Mouse (Mus musculus): ENCODE results near the gene Fkbp2.

Fkbp2 gene

GRCm38 (mm10) chr19:6974211-6975205, 5.8 kb downstream of the Fkbp2 start, which contains the start of gene Ppp1r14b:
TSS of gene Ppp1r14b (plus strand) at chr19:6974968.
- in situ Hi-C loops (cut with MboI; ENCODE audit: unreplicated experiment in 2 of 2): loop anchor here (5.0 kb wide), 2 partner anchors 48 to 52 kb away; partner anchors contain the start of gene Esrra (in 2 of the 2)

- in situ Hi-C loops (cut with MboI; ENCODE audit: unreplicated experiment in 2 of 2): no loop called here
These were observed 6.6 kb downstream of the Fkbp2 start for GRCm38 (mm10) chr19:6973581-6974190.

GRCm38 (mm10) chr19:6972247-6972917, 7.9 kb downstream of the Fkbp2 start:
- in situ Hi-C loops (cut with MboI; ENCODE audit: unreplicated experiment in 2 of 2): no loop called here

- in situ Hi-C loops (cut with MboI; ENCODE audit: unreplicated experiment in 2 of 2): no loop called here
These were observed 8.7 kb downstream of the Fkbp2 start for GRCm38 (mm10) chr19:6971644-6972043.

- in situ Hi-C loops (cut with MboI; ENCODE audit: unreplicated experiment in 2 of 2): no loop called here
These were observed 9.7 kb downstream of the Fkbp2 start for GRCm38 (mm10) chr19:6970460-6971085.

GRCm38 (mm10) chr19:6969665-6970381, 10.5 kb downstream of the Fkbp2 start:
- in situ Hi-C loops (cut with MboI; ENCODE audit: unreplicated experiment in 2 of 2): no loop called here

GRCm38 (mm10) chr19:6969291-6969664, 11.0 kb downstream of the Fkbp2 start:
- in situ Hi-C loops (cut with MboI; ENCODE audit: unreplicated experiment in 2 of 2): no loop called here

- in situ Hi-C loops (cut with MboI; ENCODE audit: unreplicated experiment in 2 of 2): no loop called here
These were observed 11.6 kb downstream of the Fkbp2 start for GRCm38 (mm10) chr19:6968491-6969271.

GRCm38 (mm10) chr19:6956461-6956860, 23.8 kb downstream of the Fkbp2 start:
- in situ Hi-C loops (cut with MboI; ENCODE audit: unreplicated experiment in 2 of 2): no loop called here

GRCm38 (mm10) chr19:6955424-6955823, 24.9 kb downstream of the Fkbp2 start:
- in situ Hi-C loops (cut with MboI; ENCODE audit: unreplicated experiment in 2 of 2): no loop called here

GRCm38 (mm10) chr19:6954046-6954445, 26.3 kb downstream of the Fkbp2 start:
- in situ Hi-C loops (cut with MboI; ENCODE audit: unreplicated experiment in 2 of 2): no loop called here

GRCm38 (mm10) chr19:6952712-6953037, 27.6 kb downstream of the Fkbp2 start:
- in situ Hi-C loops (cut with MboI; ENCODE audit: unreplicated experiment in 2 of 2): no loop called here

GRCm38 (mm10) chr19:6951994-6952711, 28.1 kb downstream of the Fkbp2 start:
- in situ Hi-C loops (cut with MboI; ENCODE audit: unreplicated experiment in 2 of 2): no loop called here

GRCm38 (mm10) chr19:6951381-6951968, 28.8 kb downstream of the Fkbp2 start:
- in situ Hi-C loops (cut with MboI; ENCODE audit: unreplicated experiment in 2 of 2): no loop called here

- in situ Hi-C loops (cut with MboI; ENCODE audit: unreplicated experiment in 2 of 2): no loop called here
These were observed 29.6 kb downstream of the Fkbp2 start for GRCm38 (mm10) chr19:6950613-6951153.

GRCm38 (mm10) chr19:6949951-6950350, 30.4 kb downstream of the Fkbp2 start:
- in situ Hi-C loops (cut with MboI; ENCODE audit: unreplicated experiment in 2 of 2): no loop called here

- in situ Hi-C loops (cut with MboI; ENCODE audit: unreplicated experiment in 2 of 2): no loop called here
These were observed 30.8 kb downstream of the Fkbp2 start for GRCm38 (mm10) chr19:6949532-6949931.

GRCm38 (mm10) chr19:6948186-6948585, 32.1 kb downstream of the Fkbp2 start:
- in situ Hi-C loops (cut with MboI; ENCODE audit: unreplicated experiment in 2 of 2): no loop called here
